Comparison of ENCODE assay signal across 8 mouse cellular contexts in genomic region chr6:137649528-137649927, GRCm38 (mm10). TPM values are rescaled to one million over a fixed set of nuclear protein-coding genes. Genes with fewer than 3 reads are reported as not detected.
DNase-seq lines count a peak whose midpoint lies in the region; ATAC-seq and TF ChIP-seq lines count a peak whose summit lies in the region.

No protein-coding gene starts in this region.

- no peaks in the 10 kb centered on the region for H3K9me3 ChIP-seq in liver, embryonic 12.5 days (replicated peaks)

- no peak for DNase-seq in cerebellum, postnatal 4 days (ENCODE audit: low spot score in 2 of 2)
- DNase-seq in thymus, adult 2 months: no peak
- DNase-seq in thymus, postnatal 10 days (ENCODE audit: low spot score in 2 of 2): no peak
- no peak for DNase-seq in right cerebral cortex, postnatal 25 days
- no peak for DNase-seq in adipocyte (ENCODE audit: low spot score)

- H3K9ac ChIP-seq in liver, embryonic 12.5 days: no peak overlapping the region

- no peak for TF ChIP-seq CTCF in thymus, adult 2 months (IDR thresholded peaks at IDR 0.05; ENCODE audit: borderline replicate concordance, control insufficient read depth, extremely low read depth, insufficient read depth, low read length, poor library complexity)

- H3K4me3 ChIP-seq in thymus, adult 2 months (ENCODE audit: control insufficient read depth, insufficient read depth, low read length): 0 out of 2 replicates have a peak overlapping the region, but pooled peaks have one; percentile 45
- H3K4me3 ChIP-seq in liver, embryonic 12.5 days: peak overlapping the region; percentile 61

- peak overlapping the region; percentile 82 for H3K4me2 ChIP-seq in liver, embryonic 12.5 days

- H3K27me3 ChIP-seq in thymus, adult 2 months (ENCODE audit: control insufficient read depth, insufficient read depth, low read length): peaks cover 3% of the 10 kb centered on the region; the same call in 1 of the 2 replicates
- H3K27me3 ChIP-seq in liver, embryonic 12.5 days (replicated peaks): peaks cover 43% of the 10 kb centered on the region

- no peaks in the 10 kb centered on the region for H3K36me3 ChIP-seq in thymus, adult 2 months (ENCODE audit: control insufficient read depth, insufficient read depth, low read length)
- no peaks in the 10 kb centered on the region for H3K36me3 ChIP-seq in liver, embryonic 12.5 days

- H3K4me1 ChIP-seq in thymus, adult 2 months (replicated peaks; ENCODE audit: control insufficient read depth, insufficient read depth, low read length): peaks cover 10% of the 10 kb centered on the region; the same call in 1 of the 2 replicates
- H3K4me1 ChIP-seq in liver, embryonic 12.5 days: peaks cover 13% of the 10 kb centered on the region

- 29% methylated on average over 4 of the region's 7 CpGs for WGBS in thymus, adult 2 months
- WGBS in liver, embryonic 12.5 days (ENCODE audit: insufficient replicate concordance): 23% methylated on average over 5 of the region's 7 CpGs

- ATAC-seq in cerebellum, adult (ENCODE audit: insufficient number of reproducible peaks, low FRiP score, low TSS enrichment): peak; percentile 39
- 0 out of 2 replicates have a peak, but pooled peaks have one; percentile 8 for ATAC-seq in liver, embryonic 12.5 days
- ATAC-seq in CD4-positive, CD25-positive, alpha-beta regulatory T cell, adult 4 months: no peak

- no peak for TF ChIP-seq POLR2A in thymus, adult 2 months (IDR thresholded peaks at IDR 0.05; ENCODE audit: control insufficient read depth, extremely low read depth, insufficient read depth, low read length, poor library complexity)

- no peak overlapping the region for H3K27ac ChIP-seq in thymus, adult 2 months (ENCODE audit: control insufficient read depth, insufficient read depth, low read length)
- no peak overlapping the region for H3K27ac ChIP-seq in liver, embryonic 12.5 days

RNA-seq across cellular contexts. Expression of gene Eps8, which starts 5.1 kb away (rescaled TPM):
- 1.8 and 2.5 TPM in 2 replicates for polyA plus RNA-seq in thymus, adult 2 months (2012; rRNA removed)
- polyA plus RNA-seq in liver, embryonic 12.5 days (2016; fragmentation: Nextera tagmentation; extraction: Ambion mirVana): 1.5 and 1.7 TPM in 2 replicates
- polyA plus RNA-seq in CD4-positive, CD25-positive, alpha-beta regulatory T cell, adult 4 months (2017; shearing (Covaris generic)): under 1 TPM in 1 of 2 experiments, not detected in 1; 0.66 TPM
